Mouse (Mus musculus): Measurements from ENCODE around the gene Zc3hav1. TPM values are rescaled to one million over a fixed set of nuclear protein-coding genes. Genes with fewer than 3 reads are reported as not detected.
A peak's percentile ranks its signal among the peaks of the same experiment; 100 is the strongest.

Zc3hav1 gene
- total RNA-seq, 2 experiments from 2014 or later: 16.2 to 18.9 TPM

DNA sequence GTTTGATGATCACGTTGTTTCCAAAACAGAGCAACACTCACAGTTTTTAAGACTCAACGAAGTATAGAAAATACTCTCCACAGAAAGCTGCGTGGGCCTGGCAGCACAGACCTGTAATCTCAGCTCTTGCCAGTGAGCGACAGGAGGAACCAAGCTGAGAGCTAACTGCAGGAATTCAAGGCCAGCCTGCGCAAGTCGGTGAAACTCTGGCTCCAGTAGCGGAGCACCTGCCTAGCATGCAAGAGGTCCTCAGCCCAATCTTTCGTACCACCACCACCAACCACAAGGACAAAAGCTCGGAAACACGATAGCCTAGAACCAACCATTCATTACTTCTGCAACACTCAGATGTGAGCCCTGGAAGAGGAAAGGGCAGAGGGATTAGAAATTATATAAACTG is 2.0 kb downstream of the Zc3hav1 start:
- no peak for DNase-seq

DNA sequence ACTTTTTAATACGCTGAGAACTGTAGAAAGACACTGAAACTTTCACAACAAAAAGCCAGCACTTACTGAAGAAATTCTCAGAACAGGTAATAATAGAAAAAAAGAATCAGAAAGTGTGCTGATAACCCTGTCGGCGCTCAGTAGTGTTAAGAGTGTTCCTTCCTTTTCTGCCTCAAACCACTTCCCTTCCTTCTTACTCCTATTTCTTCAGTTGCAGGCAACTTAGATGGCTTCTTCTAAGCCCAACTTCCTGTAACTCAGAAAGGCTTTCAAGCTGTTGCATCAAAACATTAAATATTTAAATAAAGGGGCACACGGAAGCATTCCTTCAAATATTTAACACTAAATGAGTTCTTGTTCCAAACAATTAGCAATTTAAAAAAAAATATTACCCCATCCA is 2.5 kb downstream of the Zc3hav1 start:
- DNase-seq: no peak

DNA sequence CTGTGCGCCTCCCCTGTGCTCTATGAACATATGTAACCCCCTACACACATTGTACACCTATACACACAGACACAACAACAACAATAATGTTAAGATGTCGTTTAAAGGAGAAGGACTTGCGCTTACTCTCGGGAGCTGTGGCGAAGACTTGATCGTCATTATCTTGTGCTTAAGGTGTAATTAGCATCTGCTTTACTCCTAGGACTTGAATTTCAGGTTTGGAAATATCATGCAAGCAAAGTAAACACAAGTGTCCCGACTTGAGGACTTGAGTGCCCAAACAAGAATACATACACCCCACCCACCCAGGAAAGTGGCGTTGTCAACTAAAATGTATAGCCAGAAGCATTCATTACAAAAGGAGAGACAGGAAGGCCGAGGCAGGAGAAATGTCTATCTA is 4.6 kb downstream of the Zc3hav1 start:
- no peak for DNase-seq

DNA sequence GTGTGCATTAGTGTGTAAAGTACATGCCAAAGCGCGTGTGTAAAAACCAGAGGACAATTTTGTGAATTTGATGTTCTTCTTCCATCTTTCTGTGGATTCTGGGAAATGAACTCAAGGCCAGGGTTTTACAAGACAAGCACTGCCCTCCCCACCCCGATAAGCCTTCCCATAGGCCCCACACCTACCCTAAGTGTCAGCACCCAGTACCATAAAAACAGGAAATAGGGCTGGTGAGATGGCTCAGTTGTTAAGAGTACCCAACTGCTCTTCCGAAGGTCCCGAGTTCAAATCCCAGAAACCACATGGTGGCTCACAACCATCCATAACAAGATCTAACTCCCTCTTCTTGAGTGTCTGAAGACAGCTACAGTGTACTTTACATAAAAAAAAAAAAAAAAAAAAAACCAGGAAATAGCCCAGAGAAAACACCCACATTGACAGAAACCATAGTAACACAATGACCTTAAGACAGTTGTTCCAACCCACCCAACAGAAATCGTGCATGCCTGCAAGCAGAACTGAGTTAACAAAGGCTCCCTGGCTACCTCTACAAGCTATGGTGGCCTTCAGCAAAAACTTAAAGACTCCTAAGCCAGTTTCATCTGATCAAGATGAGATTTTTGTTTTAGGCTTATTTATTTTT is 5.5 kb downstream of the Zc3hav1 start:
- DNase-seq: no peak

DNA sequence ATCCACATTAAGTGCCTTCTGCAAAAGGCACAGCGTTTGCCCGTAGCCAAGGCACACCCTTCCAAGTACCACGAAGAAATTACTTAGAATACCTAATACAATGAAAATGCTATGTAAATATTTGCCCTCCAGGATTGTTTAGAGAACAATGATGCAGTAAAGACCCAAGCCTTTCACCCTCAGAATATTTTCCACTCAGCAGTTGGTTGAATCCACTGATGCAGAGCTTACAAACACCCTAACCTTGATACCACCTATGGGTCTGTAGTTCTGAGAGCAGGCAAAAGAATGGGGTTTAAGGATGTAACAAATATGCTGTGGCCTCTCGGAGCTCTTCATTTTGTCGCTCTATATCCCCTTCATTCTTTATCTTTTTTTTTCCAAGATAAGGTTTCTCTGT is 6.5 kb downstream of the Zc3hav1 start:
- no peak for DNase-seq

DNA sequence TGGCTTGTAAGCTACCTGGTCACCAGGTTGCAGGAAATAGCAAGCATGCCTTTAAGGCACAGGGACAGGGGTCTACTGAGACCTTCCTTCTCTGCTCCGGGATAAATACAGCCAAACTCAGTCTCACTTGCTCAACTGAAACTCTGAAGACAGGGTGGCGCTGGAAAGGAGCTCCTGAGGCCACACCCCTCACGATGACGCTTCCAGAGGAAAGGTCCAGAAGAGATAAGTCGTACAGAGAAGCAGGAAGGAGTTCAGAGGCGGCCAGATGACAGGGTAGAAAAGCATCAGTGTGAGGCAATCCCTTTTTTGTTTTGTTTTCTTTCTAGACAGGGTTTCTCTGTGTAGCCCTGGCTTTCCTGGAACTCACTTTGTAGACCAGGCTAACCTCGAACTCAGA is 8.6 kb downstream of the Zc3hav1 start:
- peak; percentile 83 to 89 for DNase-seq

DNA sequence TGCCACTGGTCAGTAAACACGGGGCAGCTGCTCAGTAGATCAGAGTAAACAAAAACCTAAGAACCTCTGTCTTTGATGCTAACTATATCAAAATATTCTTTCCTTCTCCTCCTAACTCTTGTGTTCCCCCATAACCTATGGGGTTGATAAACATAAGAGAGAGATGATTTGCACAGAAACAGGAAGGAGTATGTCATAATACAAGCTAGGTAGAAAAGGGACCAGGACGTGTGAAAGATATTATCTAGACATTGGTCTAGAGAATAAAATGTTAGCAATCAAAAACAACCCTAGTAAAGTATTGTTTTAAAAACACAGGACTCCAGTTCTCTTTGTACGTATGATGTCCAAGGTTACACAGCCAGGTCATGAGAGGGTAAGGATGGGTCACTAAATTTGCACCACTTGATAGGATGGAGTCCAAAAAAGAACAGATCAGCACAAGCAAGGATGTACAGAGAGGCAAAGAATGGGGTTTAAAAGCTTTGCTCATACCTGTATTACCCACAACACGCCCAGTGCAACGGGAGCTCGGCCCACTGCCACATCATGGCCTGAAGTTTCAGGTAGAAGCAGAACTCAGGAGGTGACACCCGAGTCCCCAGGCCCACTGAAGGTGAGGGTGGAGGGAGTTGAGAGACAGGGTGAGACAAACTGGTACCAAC is 10.3 kb downstream of the Zc3hav1 start:
- no peak for DNase-seq

DNA sequence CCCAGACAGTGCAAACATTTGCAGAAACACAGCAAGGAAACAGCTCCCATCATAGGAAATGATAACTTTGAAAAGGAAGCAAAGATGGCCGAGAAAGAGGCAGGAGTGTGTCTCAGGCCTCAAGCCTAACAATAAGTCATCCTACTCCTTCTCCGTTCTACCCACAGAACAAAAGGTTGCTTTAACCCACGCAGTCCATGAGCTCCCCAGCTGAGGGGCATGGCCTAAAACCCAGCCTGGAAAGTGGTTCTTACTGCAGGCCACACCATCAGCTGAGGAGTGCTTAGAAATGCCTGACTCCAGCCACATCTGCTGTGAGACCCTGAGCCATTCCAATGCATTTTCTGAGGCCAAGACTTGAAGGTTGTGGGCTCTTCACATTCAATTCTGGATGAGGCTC is 10.8 kb downstream of the Zc3hav1 start:
- DNase-seq: no peak

DNA sequence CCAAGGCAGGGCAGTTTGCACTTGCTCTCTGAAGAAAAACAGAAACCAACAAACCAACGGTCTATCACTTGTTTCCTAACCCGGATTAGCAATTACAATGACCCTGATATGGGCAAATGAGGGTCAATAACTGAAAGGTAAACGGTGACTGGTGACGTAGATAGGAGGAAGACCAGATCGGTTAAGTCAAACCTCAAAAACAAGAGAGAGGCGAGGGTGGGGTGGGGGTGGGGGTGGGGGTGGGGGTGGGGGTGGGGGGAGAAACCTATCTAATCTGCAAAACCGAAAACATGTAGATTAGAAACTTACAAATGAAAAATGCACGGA is 11.8 kb downstream of the Zc3hav1 start:
- DNase-seq: no peak

DNA sequence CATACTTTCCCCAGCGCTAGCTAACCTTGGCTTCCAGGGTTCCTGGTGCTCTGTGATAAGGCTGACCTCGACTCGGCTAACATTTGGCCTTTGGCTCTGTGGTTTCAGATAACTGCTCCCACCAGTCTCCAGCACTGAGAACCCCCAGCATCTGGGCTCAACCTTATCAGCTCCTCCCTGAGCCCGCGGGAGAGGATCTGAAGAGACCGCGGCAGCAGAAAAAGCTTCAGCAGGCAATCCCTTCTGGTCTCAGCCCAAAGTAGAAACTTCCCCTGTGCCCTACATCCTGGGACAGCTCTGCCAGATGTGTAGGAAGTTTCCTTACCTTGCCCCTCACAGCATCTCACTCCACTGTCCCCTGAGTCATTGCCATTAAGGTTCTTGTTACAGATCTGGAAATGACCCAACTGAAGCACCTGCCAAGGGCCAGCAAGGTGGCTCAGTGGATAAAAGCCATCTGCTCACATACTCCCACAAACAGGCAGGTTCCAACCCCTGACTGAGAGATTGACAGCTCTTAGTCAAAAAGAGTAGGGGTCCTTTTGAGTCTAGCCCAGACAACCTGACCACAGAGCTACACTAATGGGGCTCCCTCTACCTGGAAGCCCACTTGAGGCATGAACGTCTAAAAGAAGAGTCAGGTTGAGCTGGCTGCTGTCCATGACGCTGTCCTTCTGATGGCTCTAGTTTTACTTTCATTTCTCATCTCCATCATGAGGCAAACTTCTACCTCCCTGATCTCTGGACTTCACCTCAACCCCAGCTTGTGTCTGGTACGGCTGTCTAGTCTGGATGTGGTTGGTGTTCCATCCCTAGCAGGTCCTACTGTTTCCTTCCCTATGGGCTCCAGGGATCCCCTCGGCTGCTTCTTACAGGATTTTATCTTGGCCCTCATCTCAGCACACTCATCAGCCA is 12.4 kb downstream of the Zc3hav1 start:
- DNase-seq: peak in 1 of 2 experiments; percentile 13

DNA sequence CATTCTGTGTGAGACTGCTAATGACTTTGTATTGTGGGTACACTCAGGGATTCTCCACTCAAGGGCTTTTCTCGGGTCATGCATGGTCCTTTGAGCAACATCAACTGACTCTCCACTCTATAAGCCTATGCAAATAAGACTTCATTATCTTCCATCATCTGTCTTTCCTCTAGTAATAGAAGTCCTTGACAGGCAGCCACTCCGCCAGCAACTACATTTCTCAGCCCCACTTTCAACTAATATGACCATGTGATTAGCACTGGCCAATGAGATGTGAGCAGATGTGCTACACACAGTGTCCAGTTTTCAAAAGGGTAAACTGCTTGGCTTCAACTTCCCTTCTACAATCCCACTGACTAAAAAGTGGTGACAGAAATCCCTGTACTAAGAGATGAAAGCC is 15.3 kb downstream of the Zc3hav1 start:
- no peak for DNase-seq

DNA sequence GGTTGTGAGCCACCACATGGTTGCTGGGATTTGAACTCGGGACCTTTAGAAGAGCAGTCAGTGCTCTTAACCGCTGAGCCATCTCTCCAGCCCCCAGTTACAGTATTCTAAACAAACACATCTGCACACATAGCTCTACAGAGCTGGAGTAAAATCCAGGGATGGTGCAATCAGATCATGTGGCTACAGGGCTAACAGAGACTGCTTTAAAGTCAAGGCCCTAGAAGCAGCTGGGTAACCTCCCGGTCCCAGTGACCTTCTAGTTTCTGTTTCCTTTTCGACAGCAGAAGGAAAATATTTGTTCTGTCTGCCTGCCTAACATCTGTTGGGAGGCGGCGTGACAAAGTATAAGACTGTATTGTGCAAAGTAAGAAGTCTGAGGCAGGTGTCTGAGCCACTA is 16.5 kb downstream of the Zc3hav1 start:
- DNase-seq: peak; percentile 63 to 76

DNA sequence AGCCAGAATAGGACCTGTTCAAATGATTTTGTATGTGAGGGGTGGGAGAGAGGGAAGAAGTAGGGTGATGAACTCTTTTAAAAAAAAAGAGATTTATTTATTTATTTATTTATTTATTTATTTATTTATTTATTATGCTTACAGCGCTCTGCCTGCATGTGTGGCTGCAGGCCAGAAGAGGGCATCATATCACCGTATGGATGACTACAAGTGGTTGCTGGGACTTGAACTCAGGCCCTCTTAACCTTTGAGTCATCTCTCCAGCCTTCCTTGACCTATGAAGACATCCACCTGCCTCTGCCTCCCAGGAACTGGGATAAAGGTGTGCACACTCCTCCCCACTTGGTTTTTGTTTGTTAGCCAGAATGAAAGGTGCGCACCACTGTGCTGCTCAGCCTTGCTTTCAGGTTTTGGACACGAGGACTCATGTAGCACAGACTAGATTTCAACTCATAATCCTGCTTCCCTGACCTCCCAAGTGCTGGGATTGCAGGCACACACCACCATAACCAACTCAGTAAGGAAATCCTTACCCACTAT is 17.2 kb downstream of the Zc3hav1 start:
- DNase-seq: peak in 1 of 2 experiments; percentile 17

DNA sequence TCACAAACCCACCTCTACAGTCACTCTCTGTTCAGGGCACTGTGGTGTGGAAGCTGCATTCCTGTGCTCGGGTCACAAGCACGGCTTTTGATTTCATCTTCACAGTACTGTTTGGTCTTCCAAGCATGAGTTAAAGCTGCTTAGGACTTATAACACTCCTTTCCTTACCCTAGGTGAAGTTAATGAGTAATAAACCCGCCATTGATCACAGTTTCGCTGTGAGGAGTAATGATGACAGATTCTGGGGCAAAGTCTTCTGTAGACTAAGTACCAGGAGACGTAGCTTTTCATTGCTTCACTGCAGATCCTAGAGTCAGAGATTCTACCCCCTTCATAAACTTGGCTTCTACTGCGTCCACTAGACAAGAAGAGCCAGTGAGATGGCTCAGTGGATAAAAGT is 19.1 kb downstream of the Zc3hav1 start:
- no peak for DNase-seq

DNA sequence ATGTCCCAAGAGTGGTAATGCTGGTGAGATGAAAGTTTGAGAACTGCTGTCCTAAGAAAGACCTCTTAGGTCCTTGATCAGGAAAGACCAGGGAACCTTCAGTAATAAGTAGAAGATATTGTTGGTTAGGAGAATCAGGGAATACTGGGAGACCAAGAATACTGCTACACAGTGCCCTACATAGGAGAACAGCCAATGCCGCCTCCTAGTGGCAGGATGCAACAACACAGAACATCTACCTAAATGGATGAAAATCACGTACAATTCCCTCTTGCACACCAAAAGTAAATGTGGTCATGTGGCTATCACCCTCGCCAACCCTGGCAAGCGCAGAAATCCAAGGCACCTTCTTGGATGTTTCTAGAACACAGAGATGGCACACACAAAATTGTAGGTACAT is 27.8 kb downstream of the Zc3hav1 start:
- DNase-seq: peak in 1 of 2 experiments; percentile 30

DNA sequence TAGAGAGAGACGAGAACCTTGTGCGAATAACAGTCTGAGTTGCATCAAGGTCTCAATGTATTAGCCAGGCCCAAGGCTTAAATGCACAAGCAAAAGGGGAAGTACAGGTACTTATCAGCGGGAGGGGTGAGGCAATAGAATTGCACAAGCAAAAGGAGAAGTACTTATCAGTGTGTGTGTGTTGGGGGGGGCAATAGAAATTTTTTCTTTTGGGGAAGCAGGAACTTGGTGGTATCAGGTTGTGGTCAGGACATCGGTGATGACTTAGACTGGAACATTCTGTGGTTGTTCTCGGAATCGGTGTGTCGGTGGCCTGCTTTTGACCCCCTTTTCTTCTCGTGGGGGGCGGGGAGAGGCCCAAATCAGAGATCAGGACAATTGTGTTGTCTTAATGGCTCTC is 33.8 kb downstream of the Zc3hav1 start:
- no peak for DNase-seq

DNA sequence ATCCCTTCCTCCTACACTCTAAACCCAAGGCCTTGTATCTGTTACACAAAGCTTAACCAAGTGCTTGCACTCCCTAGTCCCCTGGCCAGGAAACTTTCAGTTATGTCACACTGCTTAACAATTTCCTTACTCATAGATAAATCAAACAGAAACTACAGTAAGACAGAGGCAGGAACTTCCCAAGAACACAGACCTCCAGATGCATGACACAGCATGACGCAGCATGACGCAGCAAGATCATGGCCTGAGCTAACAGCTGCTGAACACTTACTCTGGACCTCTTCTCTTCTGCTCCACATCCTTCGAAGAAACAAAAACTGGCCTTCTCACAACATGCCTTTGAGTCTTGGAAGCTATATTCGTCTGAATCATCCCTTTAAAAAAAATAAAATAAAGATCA is 38.4 kb downstream of the Zc3hav1 start:
- no peak for DNase-seq

DNA sequence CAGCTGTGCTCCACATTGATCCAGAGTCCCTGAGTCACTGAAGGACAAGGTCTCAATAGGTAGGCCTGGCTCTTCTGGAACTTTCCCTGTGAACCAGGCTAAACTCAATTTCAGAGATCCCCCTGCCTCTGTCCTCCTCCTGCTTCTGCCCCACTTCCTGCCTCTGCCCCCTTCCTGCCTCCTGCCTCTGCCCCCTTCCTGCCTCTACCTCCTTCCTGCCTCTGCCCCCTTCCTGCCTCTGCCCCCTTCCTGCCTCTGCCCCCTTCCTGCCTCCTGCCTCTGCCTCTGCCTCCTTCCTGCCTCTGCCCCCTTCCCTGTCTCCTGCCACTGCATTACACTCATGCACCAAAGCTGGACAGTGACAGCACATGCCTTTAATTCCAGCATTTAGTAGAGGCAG is 44.7 kb downstream of the Zc3hav1 start:
- DNase-seq: no peak

DNA sequence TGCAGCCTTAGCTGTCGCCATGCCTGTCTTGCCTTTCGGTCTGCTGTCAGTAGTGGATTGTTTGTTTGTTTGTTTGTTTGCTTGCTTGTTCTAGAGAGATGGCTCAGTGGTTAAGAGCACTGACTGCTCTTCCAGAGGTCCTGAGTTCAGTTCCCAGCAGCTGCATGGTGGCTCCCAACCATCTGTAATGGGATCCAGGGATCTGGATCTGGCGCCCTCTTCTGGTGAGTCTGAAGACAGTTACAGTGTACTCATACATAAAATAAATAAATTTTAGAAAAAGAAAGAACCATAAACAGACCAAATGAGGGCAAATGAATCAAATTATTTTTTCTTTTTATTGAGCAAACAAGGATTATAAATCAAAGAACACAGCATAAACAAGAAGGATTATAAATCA is 49.4 kb downstream of the Zc3hav1 start:
- DNase-seq: peak in 1 of 2 experiments; percentile 14

DNA sequence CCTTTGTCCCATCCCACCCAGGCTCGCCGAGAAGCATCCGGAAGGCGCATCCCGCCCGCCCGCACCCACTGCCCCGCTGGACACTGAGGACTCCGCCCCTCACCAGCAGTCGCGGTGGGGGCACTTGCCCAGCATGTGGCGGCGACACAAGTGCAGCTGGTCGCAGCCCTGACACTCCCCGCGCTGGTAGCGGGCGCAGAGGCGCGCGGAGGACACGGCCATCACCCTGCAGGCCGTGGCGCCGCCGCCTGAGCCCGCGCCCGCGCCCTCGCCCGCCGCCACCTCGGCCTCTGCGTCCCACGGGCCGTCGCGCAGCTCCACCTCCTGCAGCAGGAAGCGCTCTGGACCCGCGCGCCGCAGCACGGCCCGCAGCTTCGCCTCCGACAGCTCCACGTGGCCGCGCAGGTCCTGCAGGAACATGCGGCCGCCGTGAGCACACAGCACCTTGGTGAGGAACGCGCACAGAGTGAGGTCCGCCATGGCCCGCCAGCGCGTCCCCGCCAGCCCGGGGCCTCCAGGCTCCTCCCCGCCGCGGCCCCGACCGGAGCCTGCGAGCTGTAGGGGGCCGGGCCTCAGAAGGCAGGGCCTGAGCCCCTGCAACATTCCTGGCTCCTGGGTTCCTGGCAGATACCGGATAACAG is 55.5 kb downstream of the Zc3hav1 start, which contains the start of gene Zc3hav1l:
Gene Zc3hav1l (minus strand): TSS at position 499 of the 641 bp plus-strand sequence.
- peak; percentile 65 to 72 for DNase-seq

DNA sequence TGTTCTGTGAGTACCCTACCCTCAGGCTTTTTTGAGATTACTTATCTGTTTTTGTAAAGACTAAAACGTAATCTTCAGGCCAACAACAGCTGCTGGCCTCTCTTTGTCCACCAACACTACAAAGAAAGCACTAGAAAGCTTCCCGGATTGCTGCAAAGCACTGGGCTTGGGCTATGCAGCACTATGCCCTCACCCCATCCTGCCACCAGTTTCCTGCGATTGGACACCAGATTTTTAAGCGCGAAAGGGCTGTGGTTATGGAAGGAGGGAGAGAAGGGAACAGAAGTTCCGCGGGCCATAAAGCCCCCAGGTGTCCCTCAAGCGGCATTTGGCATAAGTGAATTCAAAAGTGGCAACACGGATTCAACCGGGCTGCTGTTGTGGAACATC is 56.2 kb downstream of the Zc3hav1 start:
- DNase-seq: peak in 1 of 2 experiments; percentile 19

DNA sequence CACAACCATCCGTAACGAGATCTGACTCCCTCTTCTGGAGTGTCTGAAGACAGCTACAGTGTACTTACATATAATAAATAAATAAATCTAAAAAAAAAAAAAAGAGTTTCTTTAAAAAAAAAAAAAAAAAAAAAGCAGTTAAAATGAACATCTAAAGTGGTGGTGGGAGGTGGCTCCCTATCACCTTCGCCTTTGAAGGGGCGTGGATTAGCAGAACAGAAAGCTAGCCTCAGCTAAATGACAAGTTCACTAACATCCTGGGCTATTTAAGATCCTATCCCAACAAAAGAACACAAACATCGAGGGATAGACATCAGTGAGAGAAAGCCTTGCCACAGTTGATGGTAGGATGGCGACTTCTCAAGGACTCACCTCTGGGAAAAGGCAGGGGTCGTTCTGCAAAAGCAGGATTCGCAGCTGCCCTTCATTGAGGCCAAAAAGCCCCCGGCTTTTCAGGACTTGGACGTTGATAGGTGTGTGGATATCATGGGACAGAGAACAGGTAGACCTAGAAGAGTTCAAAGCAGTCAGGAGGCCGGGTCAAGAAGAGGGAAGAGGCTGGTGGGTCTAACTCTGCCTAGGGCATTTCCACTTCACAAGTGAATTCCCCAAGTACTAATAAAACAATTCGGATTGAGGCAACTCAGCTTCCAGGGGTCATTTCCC is 56.7 kb downstream of the Zc3hav1 start:
- no peak for DNase-seq
